Mouse (Mus musculus) neural tube, embryonic 11.5 days (tissue): Measurements from ENCODE around the gene Pet117. TPM values are rescaled to one million over a fixed set of nuclear protein-coding genes. Genes with fewer than 3 reads are reported as not detected.

Experiments
- ATAC-seq: fragments of 200-750 bp; cut with Nextera tagmentation; 2 replicates; pipeline ENCODE4 v1.8.0; 2017; ENCODE audit warnings: moderate number of reproducible peaks, mild to moderate bottlenecking, moderate TSS enrichment, moderate library complexity; ENCODE audit not compliant: insufficient read depth, low FRiP score, low TSS enrichment
- DNase-seq: peaks from one replicate; pipeline ENCODE4 v3.0.0-alpha.2; 2015; ENCODE audit warnings: low spot score
- H3K27ac ChIP-seq: fragments of 300-500 bp; sonication (generic); 2 replicates; pipeline ENCODE4 v1.5.1; 2014; ENCODE audit warnings: low read depth, mild to moderate bottlenecking, low read length
- H3K27me3 ChIP-seq: fragments of 300-500 bp; sonication (generic); 2 replicates; pipeline ENCODE4 v1.6.1; 2014; ENCODE audit warnings: mild to moderate bottlenecking, low read length, mixed read lengths; ENCODE audit not compliant: control insufficient read depth, insufficient read depth
- H3K36me3 ChIP-seq: fragments of 300-500 bp; sonication (generic); 2 replicates; pipeline ENCODE4 v1.6.1; 2014; ENCODE audit warnings: mild to moderate bottlenecking, low read length, moderate library complexity, mixed read lengths; ENCODE audit not compliant: control insufficient read depth, insufficient read depth
- H3K4me1 ChIP-seq: fragments of 300-500 bp; sonication (generic); 2 replicates; pipeline ENCODE4 v1.6.1; 2014; ENCODE audit warnings: low read length, mixed read lengths; ENCODE audit not compliant: control insufficient read depth, insufficient read depth
- H3K4me2 ChIP-seq: fragments of 300-500 bp; sonication (generic); 2 replicates; pipeline ENCODE4 v1.6.1; 2014; ENCODE audit warnings: low read depth, mild to moderate bottlenecking, moderate library complexity
- H3K4me3 ChIP-seq: fragments of 300-500 bp; sonication (generic); 2 replicates; pipeline ENCODE4 v1.5.1; 2014; ENCODE audit warnings: low read depth, low read length
- H3K9ac ChIP-seq: fragments of 300-500 bp; sonication (generic); 2 replicates; pipeline ENCODE4 v1.6.1; 2014; ENCODE audit warnings: mild to moderate bottlenecking, low read length
- H3K9me3 ChIP-seq: fragments of 300-500 bp; sonication (generic); 2 replicates; pipeline ENCODE4 v1.6.1; 2016; ENCODE audit warnings: low read length; ENCODE audit not compliant: control insufficient read depth
- WGBS: fragments of 180-500 bp; shearing (Covaris S2); extraction: QIAGEN DNeasy Blood & Tissue Kit; methylation state at CpG from one replicate; pipeline ENCODE4 v1.1.7; 2014; 5-methylcytosine and 5-hydroxymethylcytosine counted together
- polyA plus RNA-seq: library from polyadenylated mRNA; unstranded; fragments of >200 nt; fragmentation: Nextera tagmentation; extraction: Ambion mirVana; gene quantifications from 2 replicates; pipeline ENCODE4 v1.2.1, GENCODE M21; 2014

Gene Pet117
- not detected in 2 replicates for polyA plus RNA-seq

DNA sequence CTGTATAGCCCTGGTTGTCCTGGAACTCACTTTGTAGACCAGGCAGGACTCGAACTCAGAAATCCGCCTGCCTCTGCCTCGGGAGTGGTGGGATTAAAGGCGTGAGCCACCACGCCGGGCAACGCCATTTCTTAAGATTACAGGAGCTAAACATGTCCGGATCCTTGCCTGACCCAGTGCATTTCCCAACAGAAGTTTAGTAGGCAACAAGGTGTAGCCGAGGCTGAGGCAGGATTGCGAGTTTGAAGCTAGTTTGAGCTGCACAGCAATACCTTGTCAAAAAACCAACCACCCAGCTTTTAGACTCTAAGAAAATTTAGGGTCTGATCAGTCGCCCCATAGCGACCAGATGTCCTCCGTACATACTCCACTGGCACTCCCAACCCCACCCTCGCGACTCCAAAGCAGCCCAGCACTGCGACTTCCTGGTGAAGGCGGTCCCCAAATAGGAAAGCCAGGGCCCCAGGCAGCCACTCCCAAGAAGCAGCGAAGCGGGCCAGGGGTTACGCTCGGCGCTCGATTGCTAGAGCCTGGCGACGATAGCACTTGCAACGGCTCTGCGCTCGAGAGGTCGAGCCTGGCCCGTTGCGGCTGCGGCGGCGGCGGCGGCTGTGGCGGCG is at the start of gene Pet117, which contains the start of gene Kat14:
TSS of gene Pet117 (plus strand) at position 597 of the 620 bp plus-strand sequence.
TSS of gene Kat14 (plus strand) at position 584 of the 620 bp plus-strand sequence.
- peak within 1 kb of the TSS; percentile 78 for H3K4me3 ChIP-seq
- peak within 1 kb of the TSS; percentile 91 for H3K9ac ChIP-seq
- 7% methylated on average over 34 of the region's 38 CpGs for WGBS
- ATAC-seq (peak; percentile 92), DNase-seq (peak; percentile 96)
- H3K27me3 ChIP-seq, result no peaks in the 10 kb centered on the region
- peaks cover 5% of the 10 kb centered on the region; the same call in 1 of the 2 replicates for H3K4me1 ChIP-seq
- no peaks in the 10 kb centered on the region for H3K9me3 ChIP-seq
- H3K36me3 ChIP-seq, result 0 out of 2 replicates have a peak, but pooled peaks cover 3% of the 10 kb centered on the region
- peak within 1 kb of the TSS; percentile 60 for H3K4me2 ChIP-seq
- peak within 1 kb of the TSS; percentile 93 for H3K27ac ChIP-seq

- no peaks in the 10 kb centered on the region for H3K4me1 ChIP-seq
- no peaks in the 10 kb centered on the region for H3K9me3 ChIP-seq
- H3K27ac ChIP-seq, result no peak overlapping the region
- H3K4me3 ChIP-seq, result no peak overlapping the region
- no peak for DNase-seq
- H3K36me3 ChIP-seq, result no peaks in the 10 kb centered on the region
- no peak for ATAC-seq
- no peak overlapping the region for H3K9ac ChIP-seq
- 75% methylated on average over 3 of the region's 3 CpGs for WGBS
- H3K4me2 ChIP-seq, result no peak overlapping the region
- peaks cover 6% of the 10 kb centered on the region; the same call in 1 of the 2 replicates for H3K27me3 ChIP-seq
Measured at GRCm38 (mm10) chr2:144324218-144324617, 44.6 kb upstream of the Pet117 start.

DNA sequence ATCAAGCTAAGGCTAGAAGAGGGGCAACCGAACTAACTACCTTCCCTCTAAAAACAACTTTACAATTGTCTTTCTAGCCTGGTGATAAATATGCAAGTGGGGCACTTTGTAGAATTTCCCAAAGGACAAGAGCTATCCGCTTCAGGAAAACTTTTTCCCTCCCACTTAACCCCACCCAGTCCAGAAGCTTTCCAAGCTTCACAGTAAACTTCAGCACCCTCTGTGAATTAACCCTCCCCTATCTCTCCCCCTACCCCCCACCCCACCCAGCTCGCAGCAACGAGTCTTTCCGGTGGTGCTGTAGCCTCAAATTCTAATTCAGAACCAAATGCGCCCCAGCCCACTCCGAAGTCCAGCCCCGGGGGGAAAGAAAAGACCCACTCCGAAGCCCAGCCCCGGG is 39.3 kb upstream of the Pet117 start:
- Histone ChIP-seq H3K36me3 (no peaks in the 10 kb centered on the region), H3K9ac (no peak overlapping the region), H3K9me3 (no peaks in the 10 kb centered on the region), H3K4me2 (no peak overlapping the region), H3K4me3 (no peak overlapping the region), H3K27ac (no peak overlapping the region), H3K4me1 (peaks cover 21% of the 10 kb centered on the region), H3K27me3 (peaks cover 57% of the 10 kb centered on the region)
- ATAC-seq, result no peak
- DNase-seq, result no peak
- under 1% methylated on average over 8 of the region's 10 CpGs for WGBS

GRCm38 (mm10) chr2:144329937-144330336 is 38.9 kb upstream of the Pet117 start:
- H3K27me3 ChIP-seq, result peaks cover 61% of the 10 kb centered on the region
- ATAC-seq (no peak), DNase-seq (no peak)
- peaks cover 21% of the 10 kb centered on the region for H3K4me1 ChIP-seq
- peak overlapping the region; percentile 41 for H3K4me3 ChIP-seq
- H3K4me2 ChIP-seq, result no peak overlapping the region
- no peak overlapping the region for H3K27ac ChIP-seq
- no peaks in the 10 kb centered on the region for H3K36me3 ChIP-seq
- H3K9ac ChIP-seq, result no peak overlapping the region
- H3K9me3 ChIP-seq, result no peaks in the 10 kb centered on the region
- under 1% methylated on average over 10 of the region's 10 CpGs for WGBS

DNA sequence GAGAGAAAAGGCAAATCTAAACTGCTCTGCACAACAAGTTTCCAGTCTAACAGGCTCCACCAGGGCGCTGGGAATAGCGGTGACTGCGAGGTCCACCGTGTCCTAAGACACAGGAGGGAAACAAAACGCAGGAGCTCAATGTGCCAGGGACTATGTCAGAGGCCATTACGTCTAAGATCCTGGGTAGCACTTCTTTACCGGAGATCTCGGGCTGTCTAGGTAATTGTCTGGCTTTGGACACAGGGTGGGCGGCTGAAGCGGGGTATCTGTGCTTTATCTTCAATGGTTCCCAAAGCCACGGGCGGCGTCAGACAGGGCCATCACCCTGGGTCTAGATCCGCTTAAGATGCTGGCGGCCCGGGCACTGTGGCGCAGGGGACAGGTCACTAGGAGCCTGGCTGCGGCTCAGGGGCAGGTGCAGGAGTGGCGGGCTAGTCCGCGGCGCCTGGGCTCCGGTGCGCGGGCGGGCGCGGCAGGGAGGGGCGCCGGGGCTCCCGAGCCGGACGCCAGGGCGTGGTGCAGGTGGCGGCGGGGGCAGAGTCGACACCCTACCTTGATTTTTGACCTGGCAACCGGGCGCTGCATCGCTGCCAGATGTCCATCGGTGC is 38.3 kb upstream of the Pet117 start:
- no peak overlapping the region for H3K27ac ChIP-seq
- ATAC-seq (peak; percentile 40; the same call in 1 of the 2 replicates), DNase-seq (peak; percentile 30)
- WGBS, result 1% methylated on average over 41 of the region's 41 CpGs
- H3K36me3 ChIP-seq, result no peaks in the 10 kb centered on the region
- no peaks in the 10 kb centered on the region for H3K9me3 ChIP-seq
- no peak overlapping the region for H3K9ac ChIP-seq
- peak overlapping the region; percentile 41 for H3K4me3 ChIP-seq
- peaks cover 21% of the 10 kb centered on the region for H3K4me1 ChIP-seq
- H3K27me3 ChIP-seq, result peaks cover 65% of the 10 kb centered on the region
- peak overlapping the region; percentile 73 for H3K4me2 ChIP-seq

DNA sequence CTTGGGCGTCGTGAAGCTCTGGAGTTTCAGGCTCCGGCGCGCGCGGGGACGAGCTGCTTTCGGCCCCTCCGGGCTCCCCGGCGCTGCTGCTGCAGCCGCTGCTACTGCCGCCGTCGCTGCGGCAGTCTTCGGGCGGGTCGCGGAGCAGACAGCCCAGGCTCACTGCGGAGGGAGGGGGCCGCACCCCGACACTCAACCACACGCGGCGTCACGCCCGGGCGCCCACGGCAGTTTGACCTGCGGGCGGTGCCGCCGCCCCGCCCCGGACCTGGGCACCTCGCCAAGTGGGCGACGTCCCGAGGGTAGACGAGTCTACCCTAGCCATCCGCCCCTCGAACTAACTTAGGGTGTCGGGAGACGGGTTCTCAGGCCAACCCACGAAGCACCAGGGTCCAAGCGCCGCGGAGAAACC is 37.8 kb upstream of the Pet117 start:
- peak; percentile 65 for ATAC-seq
- H3K27me3 ChIP-seq, result peaks cover 65% of the 10 kb centered on the region
- peaks cover 21% of the 10 kb centered on the region for H3K4me1 ChIP-seq
- H3K27ac ChIP-seq, result no peak overlapping the region
- peak; percentile 44 for DNase-seq
- no peaks in the 10 kb centered on the region for H3K9me3 ChIP-seq
- H3K4me2 ChIP-seq, result peak overlapping the region; percentile 73
- peak overlapping the region; percentile 41 for H3K4me3 ChIP-seq
- under 1% methylated on average over 49 of the region's 50 CpGs for WGBS
- no peaks in the 10 kb centered on the region for H3K36me3 ChIP-seq
- H3K9ac ChIP-seq, result no peak overlapping the region

GRCm38 (mm10) chr2:144331401-144332302 is 37.1 kb upstream of the Pet117 start, which contains the start of gene Ovol2:
Gene Ovol2 (minus strand): TSS chr2:144332146.
- Histone ChIP-seq H3K27ac (no peak within 1 kb of the TSS), H3K9ac (no peak within 1 kb of the TSS)
- peak; percentile 49 for ATAC-seq

GRCm38 (mm10) chr2:144332486-144332885 is 36.3 kb upstream of the Pet117 start:
- WGBS, result 4% methylated on average over 9 of the region's 9 CpGs
- Histone ChIP-seq H3K9ac (no peak overlapping the region), H3K27me3 (peaks cover 65% of the 10 kb centered on the region), H3K4me2 (no peak overlapping the region; the same call in 1 of the 2 replicates), H3K4me3 (no peak overlapping the region), H3K27ac (no peak overlapping the region), H3K36me3 (no peaks in the 10 kb centered on the region), H3K4me1 (peaks cover 21% of the 10 kb centered on the region), H3K9me3 (no peaks in the 10 kb centered on the region)
- ATAC-seq, result no peak
- DNase-seq, result no peak

More at GRCm38 (mm10) chr2:144331401-144332302, 37.1 kb upstream of the Pet117 start, which contains the start of gene Ovol2:
- Histone ChIP-seq H3K9me3 (no peaks in the 10 kb centered on the region), H3K36me3 (no peaks in the 10 kb centered on the region), H3K4me1 (peaks cover 21% of the 10 kb centered on the region), H3K4me3 (peak within 1 kb of the TSS; percentile 41), H3K4me2 (peak within 1 kb of the TSS; percentile 73), H3K27me3 (peaks cover 65% of the 10 kb centered on the region)
- under 1% methylated on average over 57 of the region's 62 CpGs for WGBS
- peak; percentile 41 for DNase-seq
